Mouse (Mus musculus): ENCODE results near the gene Kank4. TPM values are rescaled to one million over a fixed set of nuclear protein-coding genes. Genes with fewer than 3 reads are reported as not detected.

Gene Kank4
- polyA plus RNA-seq (2011; ENCODE audit: insufficient read depth, insufficient read length, low replicate concordance, missing spikeins), result not detected in 2 replicates

DNA sequence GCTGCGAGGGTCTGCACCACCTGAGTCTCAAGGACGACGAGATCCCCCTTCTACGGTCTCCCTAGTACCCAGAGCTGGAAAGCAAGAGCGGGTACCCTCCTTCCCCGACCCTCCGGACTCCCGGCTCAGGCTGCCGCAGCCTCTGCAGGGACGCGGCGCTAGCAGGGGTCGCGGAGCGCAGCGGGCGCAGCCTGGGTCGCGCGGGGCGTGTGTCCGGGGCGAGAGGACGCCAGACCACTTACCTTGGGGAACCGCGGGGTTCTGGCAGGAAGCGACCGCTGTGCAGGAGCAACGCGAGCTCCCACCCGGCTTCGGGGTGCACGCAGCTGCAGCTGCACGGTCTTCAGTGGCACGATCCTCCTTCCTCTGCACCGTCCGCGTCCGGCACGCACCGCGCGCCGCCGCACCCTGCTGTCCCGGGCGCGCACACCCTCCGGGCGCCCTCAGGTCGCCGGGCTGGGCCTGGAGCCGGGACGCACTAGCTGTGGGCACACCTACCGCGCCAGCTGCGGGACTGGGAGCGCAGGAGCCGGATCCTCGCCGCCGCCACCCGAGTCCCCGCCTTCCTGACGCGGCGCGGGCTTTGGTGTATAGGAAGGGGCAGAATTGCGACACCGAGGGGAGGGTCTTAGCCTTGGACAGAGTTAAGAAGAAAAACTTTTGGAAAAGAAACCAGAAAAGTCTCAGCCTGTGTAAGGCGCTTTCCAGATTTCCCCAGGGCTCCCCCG, at the start of gene Kank4:
Kank4 (minus strand) TSS at position 354 of the 728 bp plus-strand sequence.
- no peak within 1 kb of the TSS for H3K4me3 ChIP-seq (replicated peaks; ENCODE audit: control insufficient read depth, low read depth, low read length)
- TF ChIP-seq CTCF (IDR thresholded peaks at IDR 0.05; ENCODE audit: control insufficient read depth, insufficient read depth, low read length), result no peak
- no peak for TF ChIP-seq POLR2A (IDR thresholded peaks at IDR 0.05; ENCODE audit: borderline replicate concordance, control insufficient read depth, low read depth, low read length)

DNA sequence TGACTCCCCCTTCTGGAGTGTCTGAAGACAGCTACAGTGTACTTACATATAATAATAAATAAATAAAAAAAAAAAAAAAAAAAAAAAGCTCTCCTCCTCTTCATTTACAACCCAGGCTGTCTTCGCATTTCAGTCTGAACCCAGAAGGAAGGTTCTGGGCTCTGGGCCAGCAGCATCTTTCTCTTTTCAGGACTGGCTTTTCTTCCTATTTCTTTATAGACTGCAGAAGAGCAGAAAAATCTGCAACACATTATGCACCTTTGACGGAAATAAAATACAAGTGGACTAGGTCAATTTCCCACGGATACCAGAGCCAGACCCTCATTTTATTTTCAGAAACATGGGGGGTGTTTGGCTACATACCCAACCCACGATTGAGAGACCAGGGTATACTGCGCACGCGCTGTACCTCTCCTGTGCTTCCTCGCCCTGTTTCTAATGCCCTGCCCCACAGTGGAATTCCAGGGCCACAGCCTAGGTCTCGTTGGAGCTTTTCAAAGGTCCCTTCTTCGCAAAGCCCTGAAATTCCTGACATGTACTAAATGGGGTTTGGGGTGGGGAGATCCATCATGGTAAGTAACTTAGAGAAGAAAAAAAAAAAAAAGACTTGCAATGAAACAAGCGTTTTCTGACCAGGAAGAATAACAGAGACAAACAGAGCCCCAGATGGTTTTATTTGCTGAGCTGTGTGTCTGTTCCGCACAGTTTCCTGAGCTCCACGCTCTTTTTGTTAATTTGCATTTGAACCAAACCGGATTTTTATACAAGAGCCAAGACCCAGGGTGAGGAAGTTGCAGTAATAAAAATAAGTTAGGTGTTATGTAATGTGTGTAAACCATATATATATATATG, 48.3 kb upstream of the Kank4 start:
- Histone ChIP-seq H3K27ac (ENCODE audit: control insufficient read depth, insufficient read depth, low read depth, low read length, poor library complexity) (no peak overlapping the region), H3K4me1 (ENCODE audit: control insufficient read depth, insufficient read depth, low read length) (no peaks in the 10 kb centered on the region), H3K4me3 (replicated peaks; ENCODE audit: control insufficient read depth, low read depth, low read length) (no peak overlapping the region)
- TF ChIP-seq POLR2A (IDR thresholded peaks at IDR 0.05; ENCODE audit: borderline replicate concordance, control insufficient read depth, low read depth, low read length) (no peak), CTCF (IDR thresholded peaks at IDR 0.05; ENCODE audit: control insufficient read depth, insufficient read depth, low read length) (no peak)
- WGBS, result 85% methylated on average over 14 of the region's 14 CpGs

More for the DNA sequence above, at the start of gene Kank4:
- H3K27ac ChIP-seq (ENCODE audit: control insufficient read depth, insufficient read depth, low read depth, low read length, poor library complexity), result peak within 1 kb of the TSS; percentile 27; the same call in 1 of the 2 replicates
- under 1% methylated on average over 64 of the region's 72 CpGs for WGBS
- no peaks in the 10 kb centered on the region for H3K4me1 ChIP-seq (ENCODE audit: control insufficient read depth, insufficient read depth, low read length)

GRCm38 (mm10) chr4:98864546-98864945, 47.2 kb upstream of the Kank4 start:
- TF ChIP-seq CTCF (IDR thresholded peaks at IDR 0.05; ENCODE audit: control insufficient read depth, insufficient read depth, low read length) (no peak), POLR2A (IDR thresholded peaks at IDR 0.05; ENCODE audit: borderline replicate concordance, control insufficient read depth, low read depth, low read length) (no peak)

GRCm38 (mm10) chr4:98864094-98864493, 46.8 kb upstream of the Kank4 start:
- H3K4me1 ChIP-seq (ENCODE audit: control insufficient read depth, insufficient read depth, low read length), result no peaks in the 10 kb centered on the region
- no peak overlapping the region for H3K4me3 ChIP-seq (replicated peaks; ENCODE audit: control insufficient read depth, low read depth, low read length)
- WGBS, result 54% methylated on average over 1 of the region's 2 CpGs
- TF ChIP-seq CTCF (IDR thresholded peaks at IDR 0.05; ENCODE audit: control insufficient read depth, insufficient read depth, low read length) (no peak), POLR2A (IDR thresholded peaks at IDR 0.05; ENCODE audit: borderline replicate concordance, control insufficient read depth, low read depth, low read length) (no peak)
- no peak overlapping the region for H3K27ac ChIP-seq (ENCODE audit: control insufficient read depth, insufficient read depth, low read depth, low read length, poor library complexity)

More at GRCm38 (mm10) chr4:98864546-98864945, 47.2 kb upstream of the Kank4 start:
- no peak overlapping the region for H3K27ac ChIP-seq (ENCODE audit: control insufficient read depth, insufficient read depth, low read depth, low read length, poor library complexity)
- no peak overlapping the region for H3K4me3 ChIP-seq (replicated peaks; ENCODE audit: control insufficient read depth, low read depth, low read length)
- no peaks in the 10 kb centered on the region for H3K4me1 ChIP-seq (ENCODE audit: control insufficient read depth, insufficient read depth, low read length)
- 88% methylated on average over 3 of the region's 3 CpGs for WGBS

- Histone ChIP-seq H3K4me1 (ENCODE audit: control insufficient read depth, insufficient read depth, low read length) (no peaks in the 10 kb centered on the region), H3K4me3 (replicated peaks; ENCODE audit: control insufficient read depth, low read depth, low read length) (no peak overlapping the region), H3K27ac (ENCODE audit: control insufficient read depth, insufficient read depth, low read depth, low read length, poor library complexity) (no peak overlapping the region)
- TF ChIP-seq POLR2A (IDR thresholded peaks at IDR 0.05; ENCODE audit: borderline replicate concordance, control insufficient read depth, low read depth, low read length) (no peak), CTCF (IDR thresholded peaks at IDR 0.05; ENCODE audit: control insufficient read depth, insufficient read depth, low read length) (no peak)
- WGBS, result 67% methylated on average over 2 of the region's 2 CpGs
Measured at GRCm38 (mm10) chr4:98863451-98863850, 46.1 kb upstream of the Kank4 start.

- 63% methylated on average over 4 of the region's 4 CpGs for WGBS
- H3K4me3 ChIP-seq (replicated peaks; ENCODE audit: control insufficient read depth, low read depth, low read length), result no peak overlapping the region
- H3K27ac ChIP-seq (ENCODE audit: control insufficient read depth, insufficient read depth, low read depth, low read length, poor library complexity), result no peak overlapping the region
- no peak for TF ChIP-seq POLR2A (IDR thresholded peaks at IDR 0.05; ENCODE audit: borderline replicate concordance, control insufficient read depth, low read depth, low read length)
- no peak for TF ChIP-seq CTCF (IDR thresholded peaks at IDR 0.05; ENCODE audit: control insufficient read depth, insufficient read depth, low read length)
- H3K4me1 ChIP-seq (ENCODE audit: control insufficient read depth, insufficient read depth, low read length), result no peaks in the 10 kb centered on the region
Measured at GRCm38 (mm10) chr4:98858151-98858855, 41.0 kb upstream of the Kank4 start.

- H3K27ac ChIP-seq (ENCODE audit: control insufficient read depth, insufficient read depth, low read depth, low read length, poor library complexity), result no peak overlapping the region
- no peak overlapping the region for H3K4me3 ChIP-seq (replicated peaks; ENCODE audit: control insufficient read depth, low read depth, low read length)
- no peaks in the 10 kb centered on the region for H3K4me1 ChIP-seq (ENCODE audit: control insufficient read depth, insufficient read depth, low read length)
- TF ChIP-seq CTCF (IDR thresholded peaks at IDR 0.05; ENCODE audit: control insufficient read depth, insufficient read depth, low read length), result no peak
- TF ChIP-seq POLR2A (IDR thresholded peaks at IDR 0.05; ENCODE audit: borderline replicate concordance, control insufficient read depth, low read depth, low read length), result no peak
- WGBS, result 83% methylated on average over 11 of the region's 11 CpGs
Measured at GRCm38 (mm10) chr4:98857037-98857648, 39.8 kb upstream of the Kank4 start.
